Mouse (Mus musculus) erythroblast, embryonic 14.5 days (primary cell): ENCODE measurements around the gene Cobll1.

Source experiments
- GATA1 ChIP-seq: IDR thresholded peaks from 2 replicates; pipeline ENCODE4 v1.6.1; 2012; ENCODE audit warnings: low read length, inconsistent platforms, mixed read lengths
- TAL1 ChIP-seq: IDR thresholded peaks from 3 replicates; pipeline ENCODE4 v1.6.1; 2012; ENCODE audit warnings: low read length, inconsistent platforms, mixed read lengths

- TF ChIP-seq GATA1 = no peak
- no peak for TF ChIP-seq TAL1
These were observed 190.8 kb downstream of the Cobll1 start for GRCm38 (mm10) chr2:65048234-65049017.
